Mouse (Mus musculus) midbrain, embryonic 14.5 days (tissue): ENCODE data around the gene A730061H03Rik. TPM values are rescaled to one million over a fixed set of nuclear protein-coding genes. Genes with fewer than 3 reads are reported as not detected.

ENCODE experiments used
- polyA plus RNA-seq: library from polyadenylated mRNA; unstranded; fragments of >200 nt; fragmentation: Nextera tagmentation; extraction: Ambion mirVana; gene quantifications from 2 replicates; pipeline ENCODE4 v1.2.1, GENCODE M21; 2014

The A730061H03Rik gene
- polyA plus RNA-seq, 1 experiment from 2014 or later = 1.7 TPM

Other genes starting within 250 kb of the A730061H03Rik start
- gene Dhrs4, start 81.6 kb downstream of the A730061H03Rik start, polyA plus RNA-seq = 11.5 and 13.3 TPM in 2 replicates
- gene Carmil3, start 69.8 kb downstream of the A730061H03Rik start, polyA plus RNA-seq = 34.7 and 34.8 TPM in 2 replicates
- gene Cpne6, start 50.0 kb downstream of the A730061H03Rik start, polyA plus RNA-seq = 0.74 and 1.4 TPM in 2 replicates
- 0.24 TPM in 1 of 2 replicates, not detected in the other for gene Nrl, start 35.4 kb downstream of the A730061H03Rik start, polyA plus RNA-seq
- gene Pck2, start 20.1 kb downstream of the A730061H03Rik start, polyA plus RNA-seq = 15.8 and 16.2 TPM in 2 replicates
- gene Dcaf11, start 400 bp downstream of the A730061H03Rik start, polyA plus RNA-seq = 133 and 134 TPM in 2 replicates
- gene Fitm1, start 15.2 kb upstream of the A730061H03Rik start, polyA plus RNA-seq = not detected in 2 replicates
- 189 and 217 TPM in 2 replicates for gene Psme1, start 17.7 kb upstream of the A730061H03Rik start, polyA plus RNA-seq
- 17.3 and 32.8 TPM in 2 replicates for gene Emc9, start 24.9 kb upstream of the A730061H03Rik start, polyA plus RNA-seq
- 165 and 182 TPM in 2 replicates for gene Psme2, start 30.7 kb upstream of the A730061H03Rik start, polyA plus RNA-seq
- 15.6 and 17.1 TPM in 2 replicates for gene Rnf31, start 31.3 kb upstream of the A730061H03Rik start, polyA plus RNA-seq
- 7.2 and 11.5 TPM in 2 replicates for gene Irf9, start 43.2 kb upstream of the A730061H03Rik start, polyA plus RNA-seq
- 2.6 and 8.2 TPM in 2 replicates for gene Rec8, start 57.6 kb upstream of the A730061H03Rik start, polyA plus RNA-seq
- 107 and 111 TPM in 2 replicates for gene Ipo4, start 75.6 kb upstream of the A730061H03Rik start, polyA plus RNA-seq
- gene Gm49378, start 77.5 kb upstream of the A730061H03Rik start, polyA plus RNA-seq = 2.6 and 4.1 TPM in 2 replicates
- 44.7 and 53.8 TPM in 2 replicates for gene Tm9sf1, start 83.4 kb upstream of the A730061H03Rik start, polyA plus RNA-seq
- gene Tssk4, start 89.8 kb upstream of the A730061H03Rik start, polyA plus RNA-seq = 0.35 and 0.47 TPM in 2 replicates
- gene Mdp1, start 100.1 kb upstream of the A730061H03Rik start, polyA plus RNA-seq = 74.8 and 78.9 TPM in 2 replicates
- gene Gmpr2, start 111.5 kb upstream of the A730061H03Rik start, polyA plus RNA-seq = 41.0 and 42.3 TPM in 2 replicates
- 529 and 660 TPM in 2 replicates for gene Nedd8, start 111.7 kb upstream of the A730061H03Rik start, polyA plus RNA-seq
- gene Tinf2, start 121.4 kb upstream of the A730061H03Rik start, polyA plus RNA-seq = 23.4 and 26.9 TPM in 2 replicates
- gene Tgm1, start 153.5 kb upstream of the A730061H03Rik start, polyA plus RNA-seq = 0.14 and 0.36 TPM in 2 replicates
- 39.4 and 48.5 TPM in 2 replicates for gene Rabggta, start 161.9 kb upstream of the A730061H03Rik start, polyA plus RNA-seq
- gene Dhrs1, start 185.3 kb upstream of the A730061H03Rik start, polyA plus RNA-seq = 60.1 and 65.1 TPM in 2 replicates
- 25.0 and 31.2 TPM in 2 replicates for gene Nop9, start 185.3 kb upstream of the A730061H03Rik start, polyA plus RNA-seq
- 0.18 and 0.19 TPM in 2 replicates for gene Cideb, start 198.1 kb upstream of the A730061H03Rik start, polyA plus RNA-seq
- gene Ltb4r2, start 201.0 kb upstream of the A730061H03Rik start, polyA plus RNA-seq = 0.32 and 0.69 TPM in 2 replicates
- gene Ltb4r1, start 205.6 kb upstream of the A730061H03Rik start, polyA plus RNA-seq = 0.77 TPM in 1 of 2 replicates, not detected in the other
- 2.4 and 3.2 TPM in 2 replicates for gene Adcy4, start 223.7 kb upstream of the A730061H03Rik start, polyA plus RNA-seq
- gene Ripk3, start 228.5 kb upstream of the A730061H03Rik start, polyA plus RNA-seq = 0.77 and 1.8 TPM in 2 replicates